8 mouse cellular contexts compared by ENCODE assay signal in genomic region chr7:139943674-139944281, GRCm38 (mm10). TPM values are rescaled to one million over a fixed set of nuclear protein-coding genes. Genes with fewer than 3 reads are reported as not detected.
A peak's percentile ranks its signal among the peaks of the same experiment; 100 is the strongest.
DNase-seq lines count a peak whose midpoint lies in the region; ATAC-seq and TF ChIP-seq lines count a peak whose summit lies in the region.
"Had no signal": no experiment of that assay in that cellular context is flagged by ENCODE, and none has a peak within 500 bp of the region (broad histone marks: within the 10 kb centered on the region; RNA-seq: fewer than 3 reads in every experiment).

Gene Utf1 (plus strand): TSS chr7:139943789.

- no peaks in the 10 kb centered on the region for H3K9me3 ChIP-seq in embryonic facial prominence, embryonic 10.5 days
- H3K9me3 ChIP-seq in hindbrain, embryonic 11.5 days (ENCODE audit: control insufficient read depth, low read length) = no peaks in the 10 kb centered on the region
- no peaks in the 10 kb centered on the region for H3K9me3 ChIP-seq in limb, embryonic 15.5 days
- no peaks in the 10 kb centered on the region for H3K9me3 ChIP-seq in midbrain, postnatal 0 days (ENCODE audit: low read length)

- ATAC-seq in hindbrain, embryonic 11.5 days (ENCODE audit: low FRiP score) = peak; percentile 35; the same call in 1 of the 2 replicates
- no peak for ATAC-seq in limb, embryonic 15.5 days (ENCODE audit: insufficient number of reproducible peaks, low FRiP score, low TSS enrichment, low read depth)
- ATAC-seq in midbrain, postnatal 0 days (ENCODE audit: low FRiP score) = no peak

- peaks cover 96% of the 10 kb centered on the region for H3K27me3 ChIP-seq in embryonic facial prominence, embryonic 10.5 days (replicated peaks; ENCODE audit: low read depth, poor library complexity, severe bottlenecking)
- H3K27me3 ChIP-seq in hindbrain, embryonic 11.5 days (ENCODE audit: control insufficient read depth, insufficient read depth, low read length) = peaks cover 51% of the 10 kb centered on the region
- peaks cover 85% of the 10 kb centered on the region for H3K27me3 ChIP-seq in limb, embryonic 15.5 days
- H3K27me3 ChIP-seq in midbrain, postnatal 0 days (ENCODE audit: insufficient read depth, low read length) = peaks cover 56% of the 10 kb centered on the region

- H3K4me1 ChIP-seq in embryonic facial prominence, embryonic 10.5 days = peaks cover 13% of the 10 kb centered on the region
- H3K4me1 ChIP-seq in hindbrain, embryonic 11.5 days (replicated peaks; ENCODE audit: control insufficient read depth, insufficient read depth, low read length) = no peaks in the 10 kb centered on the region; the same call in none of the 2 replicates
- H3K4me1 ChIP-seq in limb, embryonic 15.5 days = peaks cover 12% of the 10 kb centered on the region
- peaks cover 4% of the 10 kb centered on the region; the same call in 1 of the 2 replicates for H3K4me1 ChIP-seq in midbrain, postnatal 0 days (ENCODE audit: insufficient read depth, low read length)

- WGBS in embryonic facial prominence, embryonic 10.5 days = 1% methylated on average over 59 of the region's 59 CpGs
- WGBS in hindbrain, embryonic 11.5 days = under 1% methylated on average over 55 of the region's 59 CpGs
- under 1% methylated on average over 59 of the region's 59 CpGs for WGBS in limb, embryonic 15.5 days
- WGBS in midbrain, postnatal 0 days = under 1% methylated on average over 59 of the region's 59 CpGs

- peak; percentile 23 for DNase-seq in urinary bladder, postnatal 14 days (ENCODE audit: low spot score)
- DNase-seq in urinary bladder, postnatal 10 days (ENCODE audit: low spot score) = no peak
- peak; percentile 61 for DNase-seq in embryonic facial prominence, embryonic 10.5 days (ENCODE audit: low spot score)
- no peak for DNase-seq in hindbrain, embryonic 11.5 days (ENCODE audit: low spot score)
- no peak for DNase-seq in midbrain, postnatal 0 days (ENCODE audit: low spot score)
- no peak for DNase-seq in spleen, postnatal 4 days (ENCODE audit: low spot score in 2 of 2)

- TF ChIP-seq CTCF in midbrain, postnatal 0 days (IDR thresholded peaks at IDR 0.05) = no peak

- H3K36me3 ChIP-seq in embryonic facial prominence, embryonic 10.5 days (replicated peaks) = no peaks in the 10 kb centered on the region
- no peaks in the 10 kb centered on the region for H3K36me3 ChIP-seq in hindbrain, embryonic 11.5 days (ENCODE audit: control insufficient read depth, insufficient read depth, low read length)
- H3K36me3 ChIP-seq in limb, embryonic 15.5 days = no peaks in the 10 kb centered on the region
- H3K36me3 ChIP-seq in midbrain, postnatal 0 days (ENCODE audit: insufficient read depth, low read length) = 0 out of 2 replicates have a peak, but pooled peaks cover 2% of the 10 kb centered on the region

- H3K9ac ChIP-seq in hindbrain, embryonic 11.5 days (ENCODE audit: low read depth, low read length) = no peak within 1 kb of the TSS
- H3K9ac ChIP-seq in limb, embryonic 15.5 days = peak within 1 kb of the TSS; percentile 31; the same call in 1 of the 2 replicates
- H3K9ac ChIP-seq in midbrain, postnatal 0 days (replicated peaks; ENCODE audit: low read length, poor library complexity, severe bottlenecking) = no peak within 1 kb of the TSS

- H3K27ac ChIP-seq in embryonic facial prominence, embryonic 10.5 days (replicated peaks) = no peak within 1 kb of the TSS; the same call in 1 of the 2 replicates
- no peak within 1 kb of the TSS for H3K27ac ChIP-seq in hindbrain, embryonic 11.5 days (ENCODE audit: low read depth, low read length)
- H3K27ac ChIP-seq in limb, embryonic 15.5 days = no peak within 1 kb of the TSS
- no peak within 1 kb of the TSS for H3K27ac ChIP-seq in midbrain, postnatal 0 days (ENCODE audit: low read depth, low read length)

- H3K4me2 ChIP-seq in hindbrain, embryonic 11.5 days (replicated peaks; ENCODE audit: low read depth, low read length) = peak within 1 kb of the TSS; percentile 41
- peak within 1 kb of the TSS; percentile 65 for H3K4me2 ChIP-seq in limb, embryonic 15.5 days
- peak within 1 kb of the TSS; percentile 42 for H3K4me2 ChIP-seq in midbrain, postnatal 0 days (ENCODE audit: low read depth, low read length, poor library complexity, severe bottlenecking)

- peak within 1 kb of the TSS; percentile 50 for H3K4me3 ChIP-seq in embryonic facial prominence, embryonic 10.5 days
- H3K4me3 ChIP-seq in hindbrain, embryonic 11.5 days (ENCODE audit: low read depth, low read length) = peak within 1 kb of the TSS; percentile 26
- H3K4me3 ChIP-seq in limb, embryonic 15.5 days = peak within 1 kb of the TSS; percentile 37
- peak within 1 kb of the TSS; percentile 29; the same call in 1 of the 2 replicates for H3K4me3 ChIP-seq in midbrain, postnatal 0 days (ENCODE audit: low read depth, low read length)
- H3K4me3 ChIP-seq: erythroblast, embryonic 14.5 days had no signal

RNA-seq across cellular contexts. Expression of gene Utf1, which starts in this region (rescaled TPM):
- polyA plus RNA-seq in embryonic facial prominence, embryonic 10.5 days (2016; fragmentation: Nextera tagmentation; extraction: Ambion mirVana) = 0.20 and 0.36 TPM in 2 replicates
- not detected in 2 replicates for polyA plus RNA-seq in hindbrain, embryonic 11.5 days (2014; fragmentation: Nextera tagmentation; extraction: Ambion mirVana)
- polyA plus RNA-seq in limb, embryonic 15.5 days (2015; fragmentation: Nextera tagmentation; extraction: Ambion mirVana) = 0.12 TPM in 1 of 2 replicates, not detected in the other
- not detected in 2 replicates for total RNA-seq in midbrain, postnatal 0 days (2014; rRNA removed)
- polyA plus RNA-seq in midbrain, postnatal 0 days (2015; fragmentation: Nextera tagmentation; extraction: Ambion mirVana) = not detected in 2 replicates
- polyA plus RNA-seq: erythroblast, embryonic 14.5 days had no signal

Comparison
In these comparisons a context has a peak if more than half of its experiments do, and no peak if none do; other contexts are left out.
1. Peak in DNase-seq and H3K4me3 ChIP-seq in embryonic facial prominence, embryonic 10.5 days; RNA of the gene not detected or under 1 TPM.
2. Peak in ATAC-seq, H3K4me3 ChIP-seq and H3K4me2 ChIP-seq in hindbrain, embryonic 11.5 days; RNA of the gene not detected or under 1 TPM.